Mouse (Mus musculus): Measurements from ENCODE around the gene Sppl2b.

GRCm38 (mm10) chr10:80806341-80807056 lies 48.6 kb upstream of the Sppl2b start:
- TF ChIP-seq POLR2A (IDR thresholded peaks at IDR 0.05; ENCODE audit: borderline replicate concordance, low read depth, low read length) (no peak), CTCF (IDR thresholded peaks at IDR 0.05; ENCODE audit: low read depth, low read length) (no peak)
